Mouse (Mus musculus) hindlimb bud, embryonic 11.5 days (tissue): ENCODE data around the gene Ercc1.

Experiments
- DNase-seq: peaks from one replicate; pipeline ENCODE4 v3.0.0-alpha.2; 2012; ENCODE audit warnings: low read depth, low spot score; ENCODE audit errors: extremely low spot score

Gene Ercc1

DNA sequence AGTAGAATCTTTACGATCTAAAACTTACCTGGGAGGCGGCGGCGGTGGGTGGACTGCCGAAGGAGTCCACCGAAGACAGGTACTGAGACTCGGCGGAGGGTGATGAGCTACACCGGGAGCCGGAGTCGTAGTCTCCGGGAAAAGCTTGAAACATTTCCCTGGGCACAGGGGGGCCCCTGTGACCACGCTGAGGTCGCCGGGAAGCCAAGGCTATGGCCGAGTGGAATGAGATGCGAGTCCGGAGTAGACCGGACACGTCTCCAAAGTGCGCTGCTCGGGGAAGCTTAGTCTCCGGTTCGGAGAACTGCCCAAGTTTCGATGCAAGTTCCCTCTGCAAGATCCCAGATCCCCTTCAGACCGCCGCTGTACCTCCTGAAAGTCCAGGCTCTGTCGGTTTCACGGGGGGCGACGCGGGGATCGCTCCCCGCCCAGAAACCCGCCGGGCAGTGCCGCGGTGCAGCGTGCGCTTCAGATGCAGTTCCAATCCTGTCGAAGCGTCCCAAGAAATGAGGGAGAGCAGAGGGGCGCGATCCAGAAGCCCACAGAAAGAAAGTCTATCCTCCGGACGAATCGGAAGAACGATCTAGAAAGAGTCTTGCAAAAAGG lies 35.2 kb upstream of the Ercc1 start:
- DNase-seq: no peak

DNA sequence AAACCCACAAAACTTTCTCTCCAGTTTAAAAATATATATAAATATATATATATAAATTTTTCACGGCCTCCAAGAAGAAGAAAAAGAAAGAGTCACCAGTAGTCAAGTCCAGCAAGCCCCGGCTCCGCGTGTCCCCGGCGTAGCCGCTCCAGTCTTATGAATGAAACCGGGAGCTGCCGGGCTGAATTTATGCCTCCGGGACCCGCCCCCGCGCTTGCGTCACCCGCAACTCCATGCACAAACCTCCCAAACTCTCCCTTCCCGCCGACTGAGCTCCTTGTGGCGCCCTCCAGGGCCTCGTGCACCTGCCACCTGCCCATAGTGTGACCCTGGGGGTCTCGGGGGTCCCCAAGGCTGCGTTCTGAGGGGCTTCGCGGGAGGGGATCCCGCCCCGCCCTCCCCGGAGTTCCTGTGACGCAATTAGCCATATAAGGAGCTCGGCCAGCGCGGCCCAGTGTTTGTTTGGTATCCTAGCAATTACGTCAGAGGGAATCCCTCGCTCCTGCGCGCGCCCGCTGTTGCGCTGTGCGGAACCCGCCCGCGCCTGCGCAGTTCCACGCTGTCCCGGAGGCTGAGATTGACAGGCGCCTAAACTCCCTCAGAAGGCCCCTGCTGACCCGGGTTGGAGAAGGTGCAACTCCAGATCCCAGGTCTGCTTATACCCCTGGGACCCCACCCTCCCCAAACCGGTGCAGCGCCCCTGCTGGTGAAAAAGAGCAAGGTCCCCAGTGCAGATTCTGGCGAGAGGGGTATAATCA lies 34.5 kb upstream of the Ercc1 start, which contains the start of gene Fosb:
Fosb (minus strand) TSS at position 168 of the 758 bp plus-strand sequence.
- DNase-seq: no peak

DNA sequence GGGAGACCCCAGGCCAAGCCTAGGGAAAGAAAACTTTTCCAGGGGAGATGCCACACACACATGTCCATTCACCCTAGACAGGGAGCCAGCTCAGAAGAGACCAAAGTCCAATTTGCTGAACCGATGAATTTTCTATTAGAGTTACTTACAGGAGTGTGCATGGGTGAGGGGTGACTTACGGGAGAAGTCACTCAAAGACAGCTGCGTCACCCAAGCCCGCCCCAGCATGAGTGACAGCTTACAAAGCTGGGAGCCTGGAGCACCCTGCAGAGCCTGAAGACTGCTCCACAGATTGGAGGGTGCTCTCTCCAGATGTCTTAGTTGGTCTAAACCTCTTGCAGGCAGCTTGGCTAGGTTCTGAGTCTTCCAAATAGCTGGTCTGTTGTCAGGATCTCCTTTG lies 32.6 kb upstream of the Ercc1 start:
- DNase-seq: no peak

DNA sequence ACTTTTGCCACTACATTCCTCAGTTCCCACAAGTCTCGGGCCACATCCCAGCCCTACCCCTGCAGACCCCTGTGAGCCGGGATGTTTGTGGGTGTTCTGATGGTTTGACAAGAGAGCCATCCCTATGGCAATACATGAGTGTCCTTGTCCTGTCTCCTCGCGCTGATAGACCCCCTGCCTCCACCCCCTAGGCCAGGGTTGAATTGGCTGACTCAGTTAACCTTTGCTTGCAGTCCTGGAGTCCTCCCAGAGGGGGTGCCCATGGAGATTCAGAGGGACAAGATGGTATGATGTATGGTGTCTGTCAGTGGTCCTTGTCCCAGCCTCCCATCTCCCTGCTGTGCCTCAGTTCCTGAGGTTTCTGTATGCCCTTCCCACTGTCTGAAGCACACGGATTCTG lies 30.5 kb upstream of the Ercc1 start:
- DNase-seq: no peak

DNA sequence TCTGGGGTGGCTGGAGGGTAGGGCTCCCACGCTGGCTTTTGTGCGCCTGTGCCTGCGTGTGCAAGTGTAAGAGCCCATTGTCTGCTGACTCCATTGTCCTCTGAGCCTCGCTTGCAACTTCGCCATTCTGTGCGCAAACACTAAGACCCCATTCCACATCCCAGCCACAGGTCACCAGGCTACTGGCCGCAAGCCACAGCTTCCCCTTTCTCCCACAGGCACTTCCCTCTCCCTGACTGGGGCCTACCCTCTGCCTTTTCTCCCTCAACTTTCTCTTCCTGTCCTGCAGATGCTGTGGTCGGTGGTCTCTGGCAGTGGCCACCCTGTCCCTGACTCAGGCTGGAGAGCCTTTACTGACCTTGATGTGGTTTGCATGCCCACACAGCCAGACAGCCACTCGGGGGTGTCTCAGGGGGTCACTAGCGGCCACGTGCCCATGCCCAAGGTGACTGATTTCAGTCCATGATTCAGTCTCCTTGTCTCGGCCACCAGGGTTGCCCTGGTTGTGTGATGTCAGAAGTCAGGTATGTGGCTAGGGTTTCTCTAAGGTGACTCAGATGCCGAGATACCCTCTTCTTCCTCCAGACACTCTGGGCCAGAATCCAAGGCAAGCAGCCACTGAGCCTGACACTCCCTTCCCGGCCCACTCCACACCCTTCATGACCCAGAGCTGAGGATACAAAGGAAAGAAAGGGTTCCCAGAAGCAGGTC lies 28.0 kb upstream of the Ercc1 start:
- no peak for DNase-seq

DNA sequence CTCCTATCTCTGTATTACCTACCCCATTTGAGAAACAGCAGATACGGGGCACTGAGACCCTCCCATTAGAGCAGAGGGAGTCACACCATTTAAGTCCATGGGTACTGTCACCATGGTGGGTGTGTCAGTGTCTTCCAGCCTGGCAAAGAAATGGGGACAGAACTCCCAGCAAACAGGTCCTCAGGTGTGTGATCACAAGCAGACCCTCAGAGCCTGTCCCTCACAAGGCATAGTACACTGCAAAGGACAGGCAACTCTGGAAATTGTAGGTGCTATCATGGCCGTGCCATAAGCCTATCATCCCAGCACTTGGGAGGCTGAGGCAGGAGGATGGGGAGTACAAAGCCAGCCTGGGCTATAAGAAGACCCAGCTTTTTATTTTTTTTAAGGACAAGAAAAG lies 26.4 kb upstream of the Ercc1 start:
- DNase-seq: no peak

DNA sequence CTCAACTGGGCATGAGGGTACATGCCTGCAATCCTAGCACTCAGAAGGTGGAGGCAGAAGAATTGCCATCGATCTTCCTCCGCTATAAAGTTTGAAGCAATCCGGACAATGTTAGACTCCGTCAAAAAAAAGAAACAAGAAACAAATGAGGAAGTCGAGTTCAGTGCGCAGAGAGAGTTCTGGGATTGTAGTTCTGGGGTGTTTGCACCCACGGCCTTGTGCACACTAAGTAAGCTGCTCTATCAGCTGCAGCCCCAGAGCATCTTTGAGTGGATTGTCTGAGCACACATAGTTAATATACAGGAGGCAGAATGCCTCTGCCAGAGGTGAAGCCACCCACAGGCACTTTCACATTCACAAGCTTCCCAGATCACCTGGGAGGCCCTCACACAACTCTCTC lies 25.9 kb upstream of the Ercc1 start:
- DNase-seq: no peak

DNA sequence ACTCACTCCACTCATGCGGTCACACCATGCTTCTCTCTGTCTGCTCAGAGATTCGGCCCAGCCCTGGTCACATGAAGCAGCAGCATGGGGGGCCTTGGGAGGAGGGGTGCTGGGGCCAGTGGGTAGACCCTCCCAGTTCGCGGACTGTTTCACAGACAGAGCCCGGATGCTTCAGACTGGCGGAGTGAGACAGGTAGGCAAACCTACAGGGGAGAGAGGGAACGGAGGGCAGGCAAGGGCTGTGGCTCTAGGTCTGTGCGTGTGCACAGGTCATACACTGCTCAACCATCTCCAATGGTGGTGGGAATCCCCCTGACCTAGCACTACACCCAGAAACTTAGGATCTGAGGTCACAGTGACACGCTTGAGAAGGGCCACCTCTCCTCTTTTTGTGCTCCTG lies 25.1 kb upstream of the Ercc1 start:
- DNase-seq: no peak

DNA sequence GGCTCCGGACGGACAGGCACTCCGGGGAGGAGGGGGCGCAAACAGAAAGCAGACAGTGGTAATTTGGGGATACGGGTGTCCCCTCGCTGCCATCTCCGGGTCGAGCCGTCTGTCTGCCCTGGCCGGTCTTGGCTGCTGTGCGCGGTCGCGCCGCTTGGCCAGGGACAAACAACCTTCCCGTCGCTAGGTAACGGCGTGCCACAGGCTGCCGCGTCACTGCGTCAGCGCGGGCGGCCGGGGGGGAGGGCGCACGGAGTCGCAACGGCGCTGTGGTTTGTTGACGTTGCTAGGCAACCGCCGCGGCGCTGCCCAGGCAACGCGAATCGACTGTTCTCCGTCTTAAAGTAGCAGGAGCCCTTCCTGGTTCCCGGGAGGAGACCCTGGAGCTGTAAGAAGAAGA lies 24.7 kb upstream of the Ercc1 start:
- peak; percentile 88 for DNase-seq

DNA sequence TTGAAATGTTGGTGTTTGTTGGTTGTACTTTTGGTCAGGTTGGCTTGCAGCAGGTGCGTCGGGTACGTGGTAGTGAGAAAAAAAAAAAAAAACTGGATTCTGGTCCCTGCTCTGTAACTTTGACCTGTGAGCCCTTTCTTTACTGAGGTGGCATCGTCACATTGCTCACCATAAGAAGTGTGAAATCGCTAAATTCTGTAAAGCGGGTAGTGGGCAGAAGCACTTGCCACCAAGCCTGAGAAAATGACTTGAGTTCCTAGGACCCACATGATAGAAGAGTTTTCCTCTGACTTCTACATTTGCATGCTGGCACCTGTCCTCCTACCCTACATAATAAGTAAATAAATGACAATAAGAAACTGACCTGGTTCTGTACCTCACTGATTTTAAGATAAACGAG lies 23.9 kb upstream of the Ercc1 start:
- DNase-seq: no peak

DNA sequence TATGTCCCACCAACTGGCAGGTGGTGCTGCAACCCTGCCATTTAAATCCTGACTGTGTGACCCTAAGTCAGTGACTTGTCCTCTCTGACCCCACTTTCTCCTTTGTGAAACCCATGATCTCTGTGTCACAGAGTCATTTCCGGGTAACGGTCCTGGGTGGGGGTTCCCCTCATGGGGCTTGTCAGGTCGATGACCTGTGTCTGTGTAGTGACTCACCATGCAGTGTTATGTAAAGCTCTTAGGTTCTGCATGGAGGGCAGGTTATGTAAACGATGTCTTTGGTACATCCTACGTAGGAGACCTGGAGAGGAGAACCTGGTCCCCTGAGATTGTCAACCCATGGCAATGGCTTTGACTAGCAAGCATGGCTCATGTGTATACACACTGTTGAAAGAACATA lies 23.1 kb upstream of the Ercc1 start:
- no peak for DNase-seq

DNA sequence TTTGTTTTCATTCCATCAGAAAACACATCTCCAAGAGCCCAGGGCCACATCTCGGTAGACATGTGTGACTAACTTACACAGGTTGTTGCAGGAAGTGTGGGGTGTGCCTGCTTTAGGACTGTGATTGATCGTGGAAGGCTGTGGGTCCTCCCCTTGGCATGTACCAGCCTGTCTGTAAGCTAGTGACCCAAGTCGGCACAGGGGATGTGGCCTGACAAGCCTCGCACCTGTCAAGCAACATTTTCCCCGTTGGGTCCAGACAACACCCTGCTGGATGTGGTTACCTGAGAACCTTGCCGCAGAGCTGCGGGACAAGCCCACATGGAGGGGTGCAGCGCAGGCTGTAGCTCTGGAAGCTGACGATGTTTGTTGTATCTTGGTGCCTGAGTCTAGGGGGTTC lies 22.1 kb upstream of the Ercc1 start:
- DNase-seq: no peak

DNA sequence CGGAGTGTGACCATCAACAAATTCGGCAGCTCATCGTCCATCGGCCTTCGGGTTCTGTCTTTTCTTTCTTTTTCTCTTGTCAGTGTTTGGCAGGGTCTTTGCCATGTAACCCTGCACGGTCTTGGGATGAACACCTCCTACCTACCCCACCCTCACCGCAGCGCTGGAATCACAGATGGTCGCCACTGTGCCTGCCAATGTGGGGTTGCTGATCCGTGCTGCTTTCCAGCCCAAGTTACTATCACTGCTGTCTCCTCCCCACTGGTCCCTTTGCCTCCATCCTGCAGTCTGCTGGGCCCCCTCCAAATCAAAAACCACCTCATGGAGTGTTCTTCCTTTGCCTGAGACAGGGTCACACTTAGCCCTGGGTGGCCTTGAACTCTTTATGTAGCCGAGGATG lies 20.4 kb upstream of the Ercc1 start:
- DNase-seq: no peak

DNA sequence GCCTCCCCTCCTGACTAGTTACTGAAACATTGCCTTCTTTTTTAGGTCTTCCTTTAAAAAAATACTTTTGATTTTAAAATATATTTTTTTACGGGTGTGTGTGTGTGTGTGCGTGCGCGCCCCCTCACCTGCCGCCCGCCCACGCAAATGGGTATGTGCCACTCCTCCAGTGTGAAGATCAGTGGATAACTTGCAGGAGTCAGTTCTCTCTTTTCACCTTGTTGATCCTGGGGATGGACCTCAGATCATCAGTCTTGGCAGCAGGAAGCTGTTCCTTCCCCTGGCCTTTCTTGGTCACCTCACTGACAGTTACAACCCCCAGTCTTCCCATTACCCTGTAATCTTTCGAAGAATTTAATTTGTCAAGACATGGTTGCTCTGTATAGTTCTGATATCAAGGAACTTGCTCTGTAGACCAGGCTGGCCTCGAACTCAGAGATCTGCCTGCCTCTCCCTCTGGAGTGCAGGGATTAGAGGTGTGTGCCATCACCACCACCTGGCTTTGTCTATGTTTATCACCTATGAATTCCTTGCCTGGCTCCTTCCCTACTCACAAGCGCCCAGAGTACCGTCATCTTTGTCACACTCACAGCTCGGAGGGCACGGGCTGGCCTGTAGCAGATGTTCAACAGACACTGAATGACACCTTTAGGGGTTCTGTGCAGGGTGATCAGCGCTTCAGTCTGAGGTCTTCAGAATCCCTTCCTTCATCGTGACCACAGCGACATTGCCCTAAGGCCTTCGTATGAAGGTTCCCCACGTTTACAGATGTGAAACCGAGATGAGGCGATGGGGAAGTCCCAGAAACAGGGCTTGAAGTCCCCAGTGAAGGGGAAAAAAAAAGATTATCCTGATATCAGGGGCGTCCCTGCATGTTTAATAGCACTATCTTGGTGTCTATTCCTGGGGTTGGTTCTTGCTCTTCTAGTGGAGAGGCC lies 19.0 kb upstream of the Ercc1 start:
- no peak for DNase-seq

DNA sequence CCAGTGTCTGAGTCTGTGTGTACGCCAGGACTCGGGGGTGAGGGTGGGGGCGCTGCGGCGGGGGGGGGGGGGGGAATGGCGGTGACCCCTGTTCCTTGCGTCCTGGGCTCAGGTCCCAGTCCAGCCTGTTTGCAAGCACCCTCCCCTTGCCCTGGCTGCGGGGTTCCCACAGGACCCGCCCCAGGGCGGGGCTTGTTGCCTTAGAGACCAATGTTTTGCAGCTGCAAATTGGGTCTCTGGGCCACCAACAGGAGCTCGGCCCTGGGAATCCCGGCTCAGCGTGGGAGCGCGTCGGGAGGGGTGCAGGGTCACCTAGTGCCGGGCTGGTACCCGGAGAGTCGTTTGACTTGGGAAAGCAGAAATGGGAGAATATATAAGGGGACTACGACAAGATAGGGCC lies 18.2 kb upstream of the Ercc1 start:
- no peak for DNase-seq

DNA sequence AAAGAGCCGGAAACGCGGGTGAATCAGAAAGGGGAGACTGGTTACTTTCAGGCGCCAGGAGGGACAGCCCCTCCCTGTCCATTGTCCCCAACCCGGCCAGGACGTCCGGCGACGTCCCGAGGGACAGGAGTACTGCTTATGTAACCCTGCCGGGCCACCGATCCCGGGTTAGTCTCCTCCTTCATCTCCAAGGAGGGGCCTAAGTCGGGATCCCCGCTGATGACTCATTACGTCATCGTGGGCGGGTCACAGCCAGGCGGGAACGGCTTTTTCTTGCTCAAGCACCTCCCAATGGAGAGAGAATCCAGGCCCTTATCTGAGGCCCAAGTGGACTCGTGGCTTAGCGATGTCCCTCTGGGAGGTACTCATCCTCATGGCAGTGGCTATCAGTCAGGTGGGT lies 17.4 kb upstream of the Ercc1 start:
- DNase-seq: no peak

DNA sequence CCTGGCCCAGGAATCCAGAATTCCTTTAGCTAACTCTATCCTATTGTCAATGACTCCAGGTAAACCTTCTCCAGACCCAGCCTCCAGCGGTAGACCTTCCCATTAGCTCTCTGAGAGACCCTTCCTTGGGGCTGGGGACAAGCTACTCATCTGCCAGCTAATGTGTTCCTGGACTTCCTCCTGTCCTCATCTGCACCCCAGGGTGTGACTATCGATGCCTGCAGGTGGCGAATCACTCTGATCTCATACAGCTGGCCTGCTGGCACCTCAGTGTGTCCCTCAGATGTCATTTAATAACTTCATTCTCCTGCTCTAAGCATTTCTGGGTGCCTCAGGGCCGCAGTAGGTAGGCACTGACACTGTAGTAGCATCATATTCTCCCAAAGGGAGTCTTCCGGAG lies 16.8 kb upstream of the Ercc1 start:
- DNase-seq: no peak

DNA sequence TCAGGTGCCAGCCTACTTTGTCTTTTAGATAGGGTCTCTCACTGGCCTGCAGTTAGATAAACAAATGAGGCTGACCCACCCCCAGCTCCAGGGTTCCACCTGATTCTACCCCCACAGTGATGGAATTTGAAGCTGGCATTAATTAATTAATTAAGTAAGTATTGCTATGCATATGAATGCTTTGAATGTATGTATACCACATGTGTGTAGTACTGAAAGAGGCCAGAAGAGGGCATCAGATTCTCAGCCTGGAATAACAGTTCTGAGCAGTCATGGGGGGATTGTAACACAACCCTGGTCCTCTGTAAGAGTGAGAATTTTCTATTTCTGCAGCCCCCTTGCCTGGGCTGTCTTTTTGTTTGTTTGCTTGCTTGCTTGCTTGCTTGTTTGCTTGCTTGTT lies 16.2 kb upstream of the Ercc1 start:
- DNase-seq: no peak

DNA sequence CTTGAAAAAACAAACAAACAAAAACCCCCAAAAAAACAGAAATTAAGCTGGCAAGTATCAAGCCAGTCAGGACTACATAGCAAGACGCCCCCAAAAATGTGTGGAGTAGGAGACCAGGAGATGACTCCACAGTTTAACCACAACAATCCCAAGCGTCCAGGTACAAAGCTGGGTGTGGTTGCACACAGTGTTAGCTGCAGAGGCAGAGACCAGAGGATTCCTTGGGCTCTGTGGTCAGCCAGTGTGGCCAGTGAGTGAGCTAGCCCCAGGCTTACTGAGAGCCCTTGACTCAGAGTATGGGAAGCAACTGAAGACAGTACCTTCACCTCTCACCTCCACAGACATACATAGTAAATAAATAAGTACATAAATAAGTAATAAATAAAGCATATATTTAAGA lies 12.7 kb upstream of the Ercc1 start:
- no peak for DNase-seq

DNA sequence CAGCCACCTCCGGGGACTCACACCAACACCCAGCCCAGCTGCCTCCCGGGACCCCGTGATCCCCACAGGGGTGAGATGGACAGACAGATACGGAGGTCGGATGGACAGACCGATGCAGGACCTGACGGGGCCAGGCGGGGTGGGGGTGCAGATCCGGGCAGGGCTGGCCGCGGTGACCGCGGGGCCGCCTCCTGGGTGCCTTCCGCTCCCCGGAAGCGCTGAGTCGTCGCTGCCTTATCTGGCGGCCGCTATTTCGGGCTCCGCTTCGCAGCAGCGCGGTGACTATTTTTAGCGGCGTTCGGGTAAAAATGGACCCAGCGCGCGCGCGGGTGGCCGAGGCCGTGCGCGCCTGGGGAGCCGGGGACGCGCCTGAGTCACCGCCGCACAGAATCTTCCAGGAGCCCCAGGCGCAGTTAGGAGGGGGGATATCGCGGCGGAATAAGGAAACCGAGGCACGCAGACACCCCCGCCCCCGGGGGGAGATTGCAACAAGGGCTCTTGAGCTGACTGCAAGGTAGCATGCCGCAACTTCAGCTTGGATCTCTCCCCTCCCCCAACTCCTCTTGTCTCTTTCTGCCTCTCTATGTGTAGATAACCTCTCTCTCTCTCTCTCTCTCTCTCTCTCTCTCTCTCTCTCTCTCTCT lies 11.7 kb upstream of the Ercc1 start:
- DNase-seq: no peak

DNA sequence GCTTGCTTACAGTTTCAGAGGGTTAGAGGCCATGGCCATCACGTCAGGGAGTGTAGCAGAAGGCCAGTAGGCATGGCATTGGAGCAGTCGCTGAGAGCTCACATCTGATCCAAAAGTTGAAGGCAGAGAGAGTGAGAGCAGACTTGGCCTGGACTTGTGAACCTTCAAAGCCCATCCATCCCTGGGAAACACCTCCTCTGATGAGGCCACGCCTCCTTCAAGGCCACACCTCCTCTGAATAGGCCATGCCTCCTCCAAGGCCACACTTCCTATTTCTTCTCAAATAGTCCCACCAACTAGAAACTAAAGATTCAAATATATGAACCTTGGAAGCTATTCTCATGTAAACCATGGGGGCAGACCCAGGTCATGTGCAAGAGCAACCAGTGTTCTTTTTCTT lies 9.0 kb upstream of the Ercc1 start:
- DNase-seq: no peak
